Mouse (Mus musculus) liver, postnatal 0 days (tissue): Measurements from ENCODE around the gene Fastkd5.

Experiments
- CTCF ChIP-seq: sonication (generic); IDR thresholded peaks from 2 replicates; pipeline ENCODE4 v1.5.1; 2016; ENCODE audit warnings: antibody characterized with exemption, low read depth
- EP300 ChIP-seq: IDR thresholded peaks from 2 replicates; pipeline ENCODE4 v1.6.1; 2016; ENCODE audit warnings: antibody characterized with exemption, low read depth, mild to moderate bottlenecking

- no peak for TF ChIP-seq CTCF
- TF ChIP-seq EP300: no peak
Observed at GRCm38 (mm10) chr2:130658530-130658929, 28.7 kb upstream of the Fastkd5 start.
